Mouse (Mus musculus): ENCODE measurements around the gene Xlr5b. TPM values are rescaled to one million over a fixed set of nuclear protein-coding genes. Genes with fewer than 3 reads are reported as not detected.

The Xlr5b gene
- total RNA-seq (2023) = not detected

GRCm38 (mm10) chrX:73148496-73148895 lies at the start of gene Xlr5b:
Gene Xlr5b (plus strand): TSS chrX:73148796.

GRCm38 (mm10) chrX:73116747-73117146 lies 31.8 kb upstream of the Xlr5b start, which contains the start of gene Gm14685:
Gene Gm14685 (plus strand): TSS chrX:73117047.

GRCm38 (mm10) chrX:73149350-73149749 lies 754 bp downstream of the Xlr5b start, which contains the start of gene DXBay18:
Gene DXBay18 (minus strand): TSS chrX:73149450.

GRCm38 (mm10) chrX:73176889-73177288 lies 28.3 kb downstream of the Xlr5b start, which contains the start of gene Spin2d:
Gene Spin2d (minus strand): TSS chrX:73176989.

GRCm38 (mm10) chrX:73191934-73192333 lies 43.3 kb downstream of the Xlr5b start, which contains the start of gene Xlr3b:
Gene Xlr3b (plus strand): TSS chrX:73192207.

Other genes with a start within 250 kb of the Xlr5b start
- 10 to 100 TPM; 20.1 to 23.2 TPM for gene Cetn2, start 230.4 kb upstream of the Xlr5b start, total RNA-seq (2023)
- gene Nsdhl, start 230.2 kb upstream of the Xlr5b start, total RNA-seq (2023) = 1 to 10 TPM; 8.0 to 8.7 TPM
- gene Zfp185, start 161.5 kb upstream of the Xlr5b start, total RNA-seq (2023) = under 1 TPM in 1 of 2 experiments, not detected in 1; 0.11 TPM
- gene Pnma5, start 111.7 kb upstream of the Xlr5b start, total RNA-seq (2023) = under 1 TPM; 0.44 to 0.75 TPM
- not detected for gene Pnma3, start 84.0 kb upstream of the Xlr5b start, total RNA-seq (2023)
- 1 to 10 TPM in 1 of 2 experiments, under 1 TPM in 1; 0.48 to 2.6 TPM for gene Xlr4a, start 66.3 kb upstream of the Xlr5b start, total RNA-seq (2023)
- not detected for gene Xlr3a, start 51.7 kb upstream of the Xlr5b start, total RNA-seq (2023)
- under 1 TPM in 1 of 2 experiments, not detected in 1; 0.20 TPM for gene Gm14685, start 31.7 kb upstream of the Xlr5b start, total RNA-seq (2023)
- gene DXBay18, start 654 bp downstream of the Xlr5b start, total RNA-seq (2023) = not detected
- gene Spin2d, start 28.2 kb downstream of the Xlr5b start, total RNA-seq (2023) = not detected
- 1 to 10 TPM in 1 of 2 experiments, under 1 TPM in 1; 0.26 to 2.4 TPM for gene Xlr3b, start 43.4 kb downstream of the Xlr5b start, total RNA-seq (2023)
- gene Xlr4b, start 65.5 kb downstream of the Xlr5b start, total RNA-seq (2023) = 1 to 10 TPM in 1 of 2 experiments, not detected in 1; 3.1 TPM
- 1 to 10 TPM; 3.6 to 4.1 TPM for gene F8a, start 79.5 kb downstream of the Xlr5b start, total RNA-seq (2023)
- gene Xlr4c, start 94.3 kb downstream of the Xlr5b start, total RNA-seq (2023) = 1 to 10 TPM; 1.6 to 3.3 TPM
- gene Xlr3c, start 116.6 kb downstream of the Xlr5b start, total RNA-seq (2023) = not detected
- not detected for gene Xlr5a, start 144.2 kb downstream of the Xlr5b start, total RNA-seq (2023)
- gene Xlr5c, start 144.2 kb downstream of the Xlr5b start, total RNA-seq (2023) = not detected
- not detected for gene Gm45015, start 188.0 kb downstream of the Xlr5b start, total RNA-seq (2023)
- gene Zfp275, start 193.8 kb downstream of the Xlr5b start, total RNA-seq (2023) = 1 to 10 TPM; 4.6 to 7.0 TPM
- not detected for gene Gm18336, start 249.9 kb downstream of the Xlr5b start, total RNA-seq (2023)